Mouse (Mus musculus) embryonic facial prominence, embryonic 15.5 days (tissue): ENCODE data around the gene Med21. TPM values are rescaled to one million over a fixed set of nuclear protein-coding genes. Genes with fewer than 3 reads are reported as not detected.
A peak's percentile ranks its signal among the peaks of the same experiment; 100 is the strongest.

Experiments
- ATAC-seq: fragments of 200-750 bp; cut with Nextera tagmentation; 2 replicates; pipeline ENCODE4 v1.8.0; 2017; ENCODE audit warnings: low read depth, moderate TSS enrichment; ENCODE audit not compliant: insufficient number of reproducible peaks, low FRiP score, low TSS enrichment
- H3K27ac ChIP-seq: fragments of 300-500 bp; sonication (generic); replicated peaks from 2 replicates; pipeline ENCODE4 v1.5.1; 2015; ENCODE audit warnings: mild to moderate bottlenecking, inconsistent platforms
- H3K27me3 ChIP-seq: fragments of 300-500 bp; sonication (generic); 2 replicates; pipeline ENCODE4 v1.6.1; 2015; ENCODE audit warnings: inconsistent platforms
- H3K36me3 ChIP-seq: fragments of 300-500 bp; sonication (generic); 2 replicates; pipeline ENCODE4 v1.6.1; 2015; ENCODE audit warnings: mild to moderate bottlenecking, inconsistent platforms
- H3K4me1 ChIP-seq: fragments of 300-500 bp; sonication (generic); 2 replicates; pipeline ENCODE4 v1.6.1; 2015; ENCODE audit warnings: inconsistent platforms
- H3K4me2 ChIP-seq: fragments of 300-500 bp; sonication (generic); replicated peaks from 2 replicates; pipeline ENCODE4 v1.6.1; 2015; ENCODE audit warnings: mild to moderate bottlenecking, inconsistent platforms
- H3K4me3 ChIP-seq: fragments of 300-500 bp; sonication (generic); replicated peaks from 2 replicates; pipeline ENCODE4 v1.5.1; 2015; ENCODE audit warnings: mild to moderate bottlenecking, inconsistent platforms
- H3K9ac ChIP-seq: fragments of 300-500 bp; sonication (generic); 2 replicates; pipeline ENCODE4 v1.6.1; 2015; ENCODE audit warnings: inconsistent platforms
- H3K9me3 ChIP-seq: fragments of 300-500 bp; sonication (generic); replicated peaks from 2 replicates; pipeline ENCODE4 v1.6.1; 2016; ENCODE audit warnings: inconsistent platforms
- WGBS: fragments of 180-500 bp; shearing (Covaris S2); methylation state at CpG from one replicate; pipeline ENCODE4 v1.1.7; 2015; 5-methylcytosine and 5-hydroxymethylcytosine counted together
- polyA plus RNA-seq: library from polyadenylated mRNA; unstranded; fragments of >200 nt; fragmentation: Nextera tagmentation; extraction: Ambion mirVana; gene quantifications from 2 replicates; pipeline ENCODE4 v1.2.1, GENCODE M21; 2015

Gene Med21
- polyA plus RNA-seq, 1 experiment from 2014 or later = 139 TPM

DNA sequence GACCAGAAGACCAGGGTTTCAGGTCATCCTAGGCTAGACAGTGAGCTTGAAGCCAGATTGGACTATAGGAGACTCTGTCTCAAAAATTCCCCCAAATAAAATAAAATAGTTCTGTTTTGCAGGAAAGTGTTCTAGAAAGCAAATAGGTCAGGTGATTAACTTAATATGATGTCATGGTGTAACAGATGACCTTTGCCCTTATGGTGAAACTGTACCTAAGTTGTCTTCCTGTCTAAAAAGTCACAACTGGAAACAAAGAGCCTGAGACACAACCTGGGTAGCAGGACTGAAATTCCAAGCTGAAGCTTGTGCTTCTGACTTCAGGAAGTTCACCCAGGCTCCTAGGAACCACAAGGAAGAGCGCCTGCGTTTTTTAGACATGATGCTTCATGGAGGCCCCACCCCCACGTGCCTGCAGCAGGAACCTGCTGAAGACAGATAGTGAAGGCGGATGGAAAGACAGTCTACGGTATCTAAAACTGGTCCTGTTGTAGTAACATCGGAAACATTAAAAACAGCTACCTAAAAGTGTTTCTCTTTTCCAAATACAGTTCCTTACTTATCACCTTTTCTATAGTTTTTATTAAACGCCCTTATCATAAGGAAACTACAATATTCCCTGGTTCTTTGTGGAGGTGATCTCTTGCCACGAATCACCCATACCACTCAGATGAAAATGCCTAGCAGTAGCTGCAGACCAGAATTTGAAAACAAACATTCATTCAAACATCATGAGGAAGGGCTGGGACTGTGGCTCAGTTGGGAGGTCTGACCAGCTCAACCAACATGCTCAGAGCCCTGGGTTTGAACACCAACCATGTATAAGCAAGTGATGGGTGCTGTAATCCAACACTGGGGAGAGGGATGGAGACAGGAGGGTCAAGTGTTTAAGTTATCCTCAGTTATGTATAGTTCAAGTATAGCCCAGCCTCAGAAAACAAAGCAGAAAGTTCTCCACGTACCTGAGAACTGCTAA is 12.3 kb upstream of the Med21 start:
- H3K9ac ChIP-seq = no peak overlapping the region
- H3K27me3 ChIP-seq = no peaks in the 10 kb centered on the region
- no peak overlapping the region for H3K4me3 ChIP-seq
- ATAC-seq = no peak
- H3K4me1 ChIP-seq = peaks cover 22% of the 10 kb centered on the region
- no peak overlapping the region for H3K27ac ChIP-seq
- 83% methylated on average over 9 of the region's 9 CpGs for WGBS
- H3K36me3 ChIP-seq = 0 out of 2 replicates have a peak, but pooled peaks cover under 1% of the 10 kb centered on the region
- no peaks in the 10 kb centered on the region for H3K9me3 ChIP-seq
- no peak overlapping the region for H3K4me2 ChIP-seq

- H3K27ac ChIP-seq = no peak overlapping the region
- peaks cover 22% of the 10 kb centered on the region for H3K4me1 ChIP-seq
- no peaks in the 10 kb centered on the region for H3K9me3 ChIP-seq
- H3K27me3 ChIP-seq = no peaks in the 10 kb centered on the region
- 75% methylated on average over 4 of the region's 4 CpGs for WGBS
- ATAC-seq = no peak
- H3K4me2 ChIP-seq = no peak overlapping the region
- no peak overlapping the region for H3K9ac ChIP-seq
- H3K36me3 ChIP-seq = no peaks in the 10 kb centered on the region
- no peak overlapping the region for H3K4me3 ChIP-seq
These were observed 11.4 kb upstream of the Med21 start for GRCm38 (mm10) chr6:146630961-146631360.

GRCm38 (mm10) chr6:146631847-146632246 is 10.5 kb upstream of the Med21 start:
- WGBS = 61% methylated on average over 8 of the region's 8 CpGs
- H3K9me3 ChIP-seq = no peaks in the 10 kb centered on the region
- no peak overlapping the region for H3K9ac ChIP-seq
- peaks cover 22% of the 10 kb centered on the region for H3K4me1 ChIP-seq
- no peaks in the 10 kb centered on the region for H3K36me3 ChIP-seq
- no peak overlapping the region for H3K4me2 ChIP-seq
- H3K4me3 ChIP-seq = no peak overlapping the region
- no peak for ATAC-seq
- H3K27ac ChIP-seq = no peak overlapping the region
- no peaks in the 10 kb centered on the region for H3K27me3 ChIP-seq

DNA sequence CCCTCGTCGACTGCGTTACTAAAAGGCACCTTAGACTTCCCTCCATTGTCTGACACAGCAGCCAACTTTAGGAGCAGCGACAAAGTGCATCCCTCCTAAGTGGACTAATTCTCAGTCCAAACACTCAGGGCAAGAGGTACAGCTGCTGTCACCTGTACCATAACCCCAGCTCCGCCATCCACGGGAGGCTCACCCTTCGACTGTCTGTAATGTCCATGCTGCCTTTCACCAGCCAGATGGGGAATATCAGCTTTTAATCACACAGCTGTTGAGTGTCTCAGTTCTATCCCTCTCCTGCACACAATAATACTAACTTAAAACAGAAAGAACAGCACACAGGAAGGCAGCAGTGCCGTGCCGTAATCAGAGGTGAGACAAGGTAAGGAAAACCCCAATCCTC is 9.9 kb upstream of the Med21 start:
- WGBS = 71% methylated on average over 9 of the region's 9 CpGs
- Histone ChIP-seq H3K27me3 (no peaks in the 10 kb centered on the region), H3K9me3 (no peaks in the 10 kb centered on the region), H3K4me1 (peaks cover 22% of the 10 kb centered on the region), H3K27ac (no peak overlapping the region), H3K4me2 (no peak overlapping the region), H3K4me3 (no peak overlapping the region), H3K9ac (no peak overlapping the region), H3K36me3 (no peaks in the 10 kb centered on the region)
- no peak for ATAC-seq

- H3K4me1 ChIP-seq = peaks cover 22% of the 10 kb centered on the region
- no peak overlapping the region; the same call in 1 of the 2 replicates for H3K9ac ChIP-seq
- H3K36me3 ChIP-seq = no peaks in the 10 kb centered on the region
- H3K27ac ChIP-seq = 0 out of 2 replicates have a peak overlapping the region, but pooled peaks have one; percentile 88
- no peaks in the 10 kb centered on the region for H3K9me3 ChIP-seq
- peak overlapping the region; percentile 68 for H3K4me2 ChIP-seq
- no peaks in the 10 kb centered on the region for H3K27me3 ChIP-seq
- 43% methylated on average over 8 of the region's 8 CpGs for WGBS
- H3K4me3 ChIP-seq = peak overlapping the region; percentile 84
- no peak for ATAC-seq
These were observed 9.2 kb upstream of the Med21 start for GRCm38 (mm10) chr6:146633097-146633496.

DNA sequence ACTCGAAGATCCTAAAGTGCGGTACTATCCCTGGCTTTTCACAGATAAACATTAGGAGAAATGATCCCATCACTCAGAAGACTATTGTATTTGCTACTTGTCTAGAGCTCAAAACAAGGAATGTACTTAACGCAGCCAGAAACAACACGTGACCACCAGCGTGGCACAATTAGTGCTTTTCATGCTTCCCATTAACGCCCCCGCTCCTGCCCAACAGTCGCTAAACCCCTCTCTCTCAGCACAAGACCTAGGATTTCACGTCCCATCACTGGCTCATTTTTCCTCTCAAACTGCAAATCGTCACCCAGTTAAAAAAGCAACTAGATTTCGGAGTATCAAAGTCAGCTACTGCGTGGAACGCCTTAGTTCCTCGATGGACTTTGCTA is 8.7 kb upstream of the Med21 start:
- WGBS = 8% methylated on average over 14 of the region's 14 CpGs
- Histone ChIP-seq H3K36me3 (no peaks in the 10 kb centered on the region), H3K4me1 (peaks cover 22% of the 10 kb centered on the region), H3K4me2 (peak overlapping the region; percentile 68), H3K9me3 (no peaks in the 10 kb centered on the region), H3K27me3 (no peaks in the 10 kb centered on the region), H3K4me3 (peak overlapping the region; percentile 84), H3K27ac (peak overlapping the region; percentile 88), H3K9ac (peak overlapping the region; percentile 65)
- ATAC-seq = no peak

- Histone ChIP-seq H3K27ac (peak overlapping the region; percentile 88), H3K4me3 (peak overlapping the region; percentile 84), H3K4me1 (peaks cover 22% of the 10 kb centered on the region), H3K36me3 (no peaks in the 10 kb centered on the region), H3K9me3 (no peaks in the 10 kb centered on the region), H3K4me2 (peak overlapping the region; percentile 68), H3K9ac (peak overlapping the region; percentile 65), H3K27me3 (no peaks in the 10 kb centered on the region)
- peak; percentile 87 for ATAC-seq
- WGBS = under 1% methylated on average over 81 of the region's 82 CpGs
These were observed 8.2 kb upstream of the Med21 start for GRCm38 (mm10) chr6:146634015-146634722.

DNA sequence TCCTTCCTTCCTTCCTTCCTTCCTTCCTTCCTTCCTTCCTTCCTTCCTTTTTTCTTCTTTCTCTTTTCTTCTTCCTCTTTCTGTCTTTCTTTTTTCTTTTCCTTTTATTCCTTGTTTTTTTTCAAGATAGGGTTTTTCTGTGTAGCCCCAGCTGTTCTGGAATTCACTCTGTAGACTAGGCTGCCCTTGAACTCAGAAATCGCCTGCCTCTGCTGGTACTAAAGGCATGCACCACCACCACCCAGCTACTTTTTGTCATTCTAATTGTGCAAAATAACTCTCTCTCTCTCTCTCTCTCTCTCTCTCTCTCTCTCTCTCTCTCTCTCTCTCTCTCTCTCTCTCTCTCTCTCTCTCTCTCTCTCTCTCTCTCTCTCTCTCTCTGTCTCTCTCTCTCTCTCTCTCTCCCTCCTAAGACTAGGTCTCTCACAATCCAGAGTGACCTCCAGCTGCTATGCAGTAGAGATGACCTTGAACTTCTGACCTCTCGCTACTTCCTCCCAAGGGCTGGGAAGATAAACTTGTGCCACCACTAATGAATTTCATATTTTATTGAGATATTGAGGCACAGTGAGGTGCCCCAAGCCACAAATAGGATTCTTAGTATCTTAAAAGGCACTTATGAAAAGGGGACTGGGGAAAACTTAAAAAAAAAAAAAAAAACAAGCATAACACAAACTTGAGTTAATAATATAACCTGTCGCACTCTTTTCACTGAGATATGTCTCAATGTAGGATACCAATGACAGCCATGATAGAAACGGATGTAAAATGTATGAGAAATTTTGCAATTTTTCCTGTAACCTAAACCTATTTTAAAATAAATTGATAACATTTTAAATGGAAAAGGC is 7.4 kb upstream of the Med21 start:
- peak overlapping the region; percentile 84 for H3K4me3 ChIP-seq
- WGBS = 54% methylated on average over 4 of the region's 4 CpGs
- no peaks in the 10 kb centered on the region for H3K36me3 ChIP-seq
- ATAC-seq = no peak
- H3K27ac ChIP-seq = no peak overlapping the region
- H3K4me1 ChIP-seq = peaks cover 22% of the 10 kb centered on the region
- H3K4me2 ChIP-seq = peak overlapping the region; percentile 68
- no peaks in the 10 kb centered on the region for H3K27me3 ChIP-seq
- no peaks in the 10 kb centered on the region for H3K9me3 ChIP-seq
- H3K9ac ChIP-seq = no peak overlapping the region

DNA sequence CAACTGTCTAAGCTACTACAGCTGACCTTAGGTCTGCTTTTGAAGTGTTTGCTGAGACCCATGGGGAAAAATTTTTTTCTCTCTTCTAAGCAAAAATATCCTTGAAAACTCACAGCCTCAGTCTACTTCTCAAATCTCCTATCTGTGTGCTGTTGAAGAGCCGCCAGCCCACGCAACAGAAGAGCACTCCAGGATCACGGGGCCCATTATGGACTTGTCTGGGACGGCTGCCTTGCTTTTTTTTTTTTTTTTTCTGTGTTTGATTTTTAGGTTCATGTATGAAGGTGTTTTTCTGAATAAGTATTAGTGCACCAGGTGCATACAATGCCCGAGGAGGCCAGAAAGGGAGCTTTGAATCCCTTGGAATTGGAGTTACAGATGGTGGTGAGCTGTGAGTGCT is 5.9 kb upstream of the Med21 start:
- no peaks in the 10 kb centered on the region for H3K36me3 ChIP-seq
- H3K9me3 ChIP-seq = no peaks in the 10 kb centered on the region
- ATAC-seq = no peak
- 82% methylated on average over 5 of the region's 5 CpGs for WGBS
- H3K27ac ChIP-seq = no peak overlapping the region
- H3K4me3 ChIP-seq = no peak overlapping the region
- H3K4me2 ChIP-seq = no peak overlapping the region
- peaks cover 22% of the 10 kb centered on the region for H3K4me1 ChIP-seq
- no peaks in the 10 kb centered on the region for H3K27me3 ChIP-seq
- H3K9ac ChIP-seq = no peak overlapping the region

GRCm38 (mm10) chr6:146640068-146640965 is 2.0 kb upstream of the Med21 start:
- no peak overlapping the region for H3K9ac ChIP-seq
- 81% methylated on average over 7 of the region's 7 CpGs for WGBS
- H3K4me3 ChIP-seq = no peak overlapping the region

More at GRCm38 (mm10) chr6:146640068-146640965, 2.0 kb upstream of the Med21 start:
- no peak overlapping the region for H3K4me2 ChIP-seq
- no peak overlapping the region for H3K27ac ChIP-seq
- no peaks in the 10 kb centered on the region for H3K27me3 ChIP-seq
- peaks cover 10% of the 10 kb centered on the region for H3K4me1 ChIP-seq
- ATAC-seq = no peak
- no peaks in the 10 kb centered on the region for H3K36me3 ChIP-seq
- no peaks in the 10 kb centered on the region for H3K9me3 ChIP-seq
